Mouse (Mus musculus) intestine, embryonic 15.5 days (tissue): ENCODE data around the gene Thoc2. TPM values are rescaled to one million over a fixed set of nuclear protein-coding genes. Genes with fewer than 3 reads are reported as not detected.
"Not testable (repeated sequence)": the region's sequence is repeated elsewhere in the genome, so short reads cannot be mapped to it uniquely, and the experiment has no call there.

Experiments
- ATAC-seq: fragments of 200-750 bp; cut with Nextera tagmentation; 2 replicates; pipeline ENCODE4 v1.8.0; 2017; ENCODE audit warnings: moderate TSS enrichment, moderate library complexity
- H3K27ac ChIP-seq: fragments of 300-500 bp; sonication (generic); 2 replicates; pipeline ENCODE4 v1.5.1; 2015; ENCODE audit warnings: mild to moderate bottlenecking, inconsistent platforms
- H3K27me3 ChIP-seq: fragments of 300-500 bp; sonication (generic); replicated peaks from 2 replicates; pipeline ENCODE4 v1.6.1; 2015; ENCODE audit warnings: inconsistent platforms
- H3K36me3 ChIP-seq: fragments of 300-500 bp; sonication (generic); 2 replicates; pipeline ENCODE4 v1.6.1; 2015; ENCODE audit warnings: inconsistent platforms
- H3K4me1 ChIP-seq: fragments of 300-500 bp; sonication (generic); replicated peaks from 2 replicates; pipeline ENCODE4 v1.6.1; 2015; ENCODE audit warnings: inconsistent platforms
- H3K4me2 ChIP-seq: fragments of 300-500 bp; sonication (generic); replicated peaks from 2 replicates; pipeline ENCODE4 v1.6.1; 2015; ENCODE audit warnings: mild to moderate bottlenecking, inconsistent platforms
- H3K4me3 ChIP-seq: fragments of 300-500 bp; sonication (generic); replicated peaks from 2 replicates; pipeline ENCODE4 v1.5.1; 2015; ENCODE audit warnings: inconsistent platforms
- H3K9ac ChIP-seq: fragments of 300-500 bp; sonication (generic); 2 replicates; pipeline ENCODE4 v1.6.1; 2015; ENCODE audit warnings: inconsistent platforms
- H3K9me3 ChIP-seq: fragments of 300-500 bp; sonication (generic); 2 replicates; pipeline ENCODE4 v1.6.1; 2016; ENCODE audit warnings: inconsistent platforms
- WGBS: fragments of 180-500 bp; shearing (Covaris S2); methylation state at CpG from one replicate; pipeline ENCODE4 v1.1.7; 2015; 5-methylcytosine and 5-hydroxymethylcytosine counted together
- polyA plus RNA-seq: library from polyadenylated mRNA; unstranded; fragments of >200 nt; fragmentation: Nextera tagmentation; extraction: Ambion mirVana; gene quantifications from 2 replicates; pipeline ENCODE4 v1.2.1, GENCODE M21; 2015

The Thoc2 gene
- polyA plus RNA-seq = 55.6 and 72.7 TPM in 2 replicates

- Histone ChIP-seq H3K4me1 (no peaks in the 10 kb centered on the region), H3K27me3 (no peaks in the 10 kb centered on the region)
- 97% methylated on average over 1 of the region's 1 CpGs for WGBS
Observed at GRCm38 (mm10) chrX:41920574-41920973, at the start of gene Thoc2. Gene Thoc2 (minus strand): TSS chrX:41920674.

DNA sequence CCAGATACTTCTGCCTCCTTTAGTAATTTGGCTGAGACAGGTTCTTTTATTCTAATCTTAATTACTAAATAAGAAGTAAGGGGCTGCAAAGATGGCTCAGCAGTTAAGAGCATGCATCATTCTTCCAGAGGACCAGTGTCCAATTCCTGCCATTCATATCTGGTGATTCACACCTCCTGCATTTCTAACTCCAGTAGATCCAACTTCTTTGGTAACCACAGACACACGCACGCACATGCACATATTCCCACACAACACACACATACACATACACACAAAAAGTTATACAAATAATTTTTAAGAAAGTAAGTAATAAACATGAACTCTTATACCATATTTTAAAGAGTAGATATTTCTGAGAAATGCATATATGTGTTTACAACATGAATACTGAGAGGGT, 49.6 kb upstream of the Thoc2 start:
- H3K4me3 ChIP-seq = no peak overlapping the region
- H3K9ac ChIP-seq = no peak overlapping the region
- WGBS = 90% methylated on average over 2 of the region's 2 CpGs
- H3K27me3 ChIP-seq = no peaks in the 10 kb centered on the region
- no peaks in the 10 kb centered on the region for H3K4me1 ChIP-seq
- ATAC-seq = no peak
- H3K36me3 ChIP-seq = no peaks in the 10 kb centered on the region
- H3K4me2 ChIP-seq = no peak overlapping the region
- no peaks in the 10 kb centered on the region for H3K9me3 ChIP-seq
- H3K27ac ChIP-seq = no peak overlapping the region

More at GRCm38 (mm10) chrX:41920574-41920973, at the start of gene Thoc2:
- ATAC-seq = no peak
- H3K4me2 ChIP-seq = no peak within 1 kb of the TSS
- no peak within 1 kb of the TSS for H3K27ac ChIP-seq
- no peaks in the 10 kb centered on the region for H3K9me3 ChIP-seq
- H3K4me3 ChIP-seq = no peak within 1 kb of the TSS
- no peak within 1 kb of the TSS for H3K9ac ChIP-seq
- H3K36me3 ChIP-seq = no peaks in the 10 kb centered on the region

- no peak for ATAC-seq
- H3K9me3 ChIP-seq = no peaks in the 10 kb centered on the region
- 89% methylated on average over 4 of the region's 4 CpGs for WGBS
- no peak overlapping the region for H3K4me3 ChIP-seq
- H3K27ac ChIP-seq = no peak overlapping the region
- no peak overlapping the region for H3K4me2 ChIP-seq
- H3K4me1 ChIP-seq = no peaks in the 10 kb centered on the region
- no peaks in the 10 kb centered on the region for H3K27me3 ChIP-seq
- no peak overlapping the region for H3K9ac ChIP-seq
- no peaks in the 10 kb centered on the region for H3K36me3 ChIP-seq
Observed at GRCm38 (mm10) chrX:41969341-41969740, 48.9 kb upstream of the Thoc2 start.

- no peaks in the 10 kb centered on the region for H3K27me3 ChIP-seq
- no peaks in the 10 kb centered on the region for H3K36me3 ChIP-seq
- WGBS = 62% methylated on average over 4 of the region's 4 CpGs
- no peaks in the 10 kb centered on the region for H3K4me1 ChIP-seq
- H3K4me2 ChIP-seq = no peak overlapping the region
- H3K4me3 ChIP-seq = no peak overlapping the region
- no peak overlapping the region for H3K27ac ChIP-seq
- H3K9me3 ChIP-seq = no peaks in the 10 kb centered on the region
- no peak overlapping the region for H3K9ac ChIP-seq
- ATAC-seq = no peak
Observed at GRCm38 (mm10) chrX:41957161-41957560, 36.7 kb upstream of the Thoc2 start.

- no peak overlapping the region for H3K27ac ChIP-seq
- H3K4me3 ChIP-seq = no peak overlapping the region
- H3K27me3 ChIP-seq = no peaks in the 10 kb centered on the region
- no peak overlapping the region for H3K9ac ChIP-seq
- H3K9me3 ChIP-seq = no peaks in the 10 kb centered on the region
- H3K36me3 ChIP-seq = no peaks in the 10 kb centered on the region
- no peaks in the 10 kb centered on the region for H3K4me1 ChIP-seq
- 87% methylated on average over 5 of the region's 5 CpGs for WGBS
- no peak overlapping the region for H3K4me2 ChIP-seq
- ATAC-seq = no peak
Observed at GRCm38 (mm10) chrX:41941840-41942239, 21.4 kb upstream of the Thoc2 start.

DNA sequence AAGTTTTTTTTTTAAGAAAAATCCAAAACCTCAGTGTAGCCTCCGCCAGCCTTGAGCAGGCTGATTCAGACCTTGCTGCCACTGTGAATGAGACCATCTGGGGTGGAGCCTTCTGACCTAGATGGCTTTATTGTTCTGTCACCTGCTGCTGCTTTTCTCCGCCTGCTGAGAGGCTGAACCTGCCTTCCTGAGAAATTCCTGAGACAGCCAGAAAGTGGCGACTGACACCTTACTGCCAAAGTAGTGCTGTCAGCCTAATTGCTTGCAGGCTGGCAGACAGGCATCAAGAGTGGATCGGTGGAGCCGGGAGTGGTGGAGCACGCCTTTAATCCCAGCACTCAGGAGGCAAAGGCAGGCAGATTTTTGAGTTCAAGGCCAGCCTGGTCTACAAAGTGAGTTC, 11.3 kb upstream of the Thoc2 start:
- 55% methylated on average over 6 of the region's 6 CpGs for WGBS
- H3K9me3 ChIP-seq, H3K9ac ChIP-seq, H3K27ac ChIP-seq, H3K36me3 ChIP-seq, H3K4me1 ChIP-seq, H3K4me3 ChIP-seq, ATAC-seq, H3K27me3 ChIP-seq, H3K4me2 ChIP-seq: not testable (repeated sequence)

GRCm38 (mm10) chrX:41924708-41925107, 4.2 kb upstream of the Thoc2 start:
- Histone ChIP-seq H3K9me3 (no peaks in the 10 kb centered on the region), H3K9ac (no peak overlapping the region), H3K27ac (no peak overlapping the region), H3K4me3 (no peak overlapping the region), H3K4me2 (no peak overlapping the region), H3K4me1 (no peaks in the 10 kb centered on the region), H3K36me3 (no peaks in the 10 kb centered on the region), H3K27me3 (no peaks in the 10 kb centered on the region)
- WGBS = 54% methylated on average over 5 of the region's 5 CpGs
- no peak for ATAC-seq

DNA sequence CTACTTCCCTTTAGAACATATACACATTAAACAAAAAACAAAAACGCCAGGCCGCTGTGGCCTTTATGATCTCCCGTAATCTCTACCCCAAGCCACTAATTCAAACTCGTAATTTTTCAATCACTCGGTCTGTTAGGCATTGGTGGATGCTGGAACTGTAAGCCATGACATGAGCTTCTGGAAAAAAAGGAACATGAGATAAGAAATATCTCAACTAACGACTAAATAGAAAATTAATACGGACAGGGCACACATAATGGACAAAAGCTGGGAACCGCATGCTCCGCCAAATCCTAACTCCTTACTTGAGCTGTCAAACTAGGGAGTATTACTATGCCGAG, 8.4 kb downstream of the Thoc2 start:
- no peaks in the 10 kb centered on the region for H3K9me3 ChIP-seq
- H3K4me1 ChIP-seq = no peaks in the 10 kb centered on the region
- 44% methylated on average over 10 of the region's 10 CpGs for WGBS
- peak overlapping the region; percentile 32 for H3K4me2 ChIP-seq
- H3K27me3 ChIP-seq = no peaks in the 10 kb centered on the region
- no peak overlapping the region for H3K9ac ChIP-seq
- H3K4me3 ChIP-seq = peak overlapping the region; percentile 62
- no peak overlapping the region for H3K27ac ChIP-seq
- no peaks in the 10 kb centered on the region for H3K36me3 ChIP-seq
- no peak for ATAC-seq

GRCm38 (mm10) chrX:41911390-41912060, 8.9 kb downstream of the Thoc2 start:
- no peaks in the 10 kb centered on the region for H3K4me1 ChIP-seq
- ATAC-seq = peak; percentile 97
- 11% methylated on average over 58 of the region's 59 CpGs for WGBS
- H3K4me3 ChIP-seq = peak overlapping the region; percentile 62
- no peaks in the 10 kb centered on the region for H3K9me3 ChIP-seq
- H3K27ac ChIP-seq = peak overlapping the region; percentile 84
- no peaks in the 10 kb centered on the region for H3K27me3 ChIP-seq
- peak overlapping the region; percentile 47 for H3K4me2 ChIP-seq
- H3K9ac ChIP-seq = peak overlapping the region; percentile 65
- H3K36me3 ChIP-seq = no peaks in the 10 kb centered on the region

GRCm38 (mm10) chrX:41910981-41911380, 9.5 kb downstream of the Thoc2 start:
- Histone ChIP-seq H3K9me3 (no peaks in the 10 kb centered on the region), H3K4me2 (peak overlapping the region; percentile 47), H3K9ac (peak overlapping the region; percentile 65), H3K27ac (peak overlapping the region; percentile 84), H3K4me1 (no peaks in the 10 kb centered on the region), H3K4me3 (peak overlapping the region; percentile 62), H3K27me3 (no peaks in the 10 kb centered on the region), H3K36me3 (no peaks in the 10 kb centered on the region)
- 18% methylated on average over 24 of the region's 24 CpGs for WGBS
- peak; percentile 61 for ATAC-seq

GRCm38 (mm10) chrX:41910471-41910870, 10.0 kb downstream of the Thoc2 start:
- ATAC-seq = no peak
- 12% methylated on average over 9 of the region's 9 CpGs for WGBS
- Histone ChIP-seq H3K27ac (no peak overlapping the region), H3K36me3 (no peaks in the 10 kb centered on the region), H3K4me3 (peak overlapping the region; percentile 62), H3K4me2 (peak overlapping the region; percentile 47), H3K9me3 (no peaks in the 10 kb centered on the region), H3K9ac (peak overlapping the region; percentile 65), H3K4me1 (no peaks in the 10 kb centered on the region), H3K27me3 (no peaks in the 10 kb centered on the region)

DNA sequence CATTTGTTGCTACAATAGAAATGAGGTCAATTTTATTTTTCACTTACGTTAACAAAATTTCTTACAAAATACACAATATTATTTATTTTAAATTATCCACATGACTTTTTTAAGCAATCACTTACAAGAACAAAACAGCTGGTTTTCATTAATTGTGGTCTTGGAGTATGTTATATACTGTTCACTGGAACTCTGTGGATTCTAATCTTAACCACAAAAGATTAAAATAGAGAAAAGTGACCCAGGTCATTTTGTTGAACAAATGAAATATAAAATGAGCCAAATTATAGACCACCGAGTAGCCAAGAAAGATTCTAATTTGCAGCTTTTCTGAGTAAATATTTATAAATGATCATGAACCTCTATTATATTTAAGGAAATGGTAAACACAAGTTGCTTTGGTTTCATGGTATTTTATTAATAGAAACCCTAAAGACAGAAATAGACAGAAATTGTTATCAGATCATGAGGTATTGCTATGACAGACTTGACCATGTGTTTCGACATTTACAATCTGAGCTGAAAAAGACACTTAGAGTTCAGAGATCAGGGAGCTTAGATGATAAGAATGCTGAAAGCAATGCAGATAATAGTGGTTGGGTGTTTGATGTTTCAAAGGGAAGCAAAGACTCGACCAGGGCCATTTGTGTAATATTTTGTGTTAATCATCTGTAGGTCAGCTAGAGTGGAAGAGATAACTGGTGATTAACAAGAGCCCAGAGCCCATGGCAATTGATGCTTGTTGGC, 35.5 kb downstream of the Thoc2 start:
- H3K4me2 ChIP-seq = no peak overlapping the region
- ATAC-seq = no peak
- H3K9ac ChIP-seq = no peak overlapping the region
- no peaks in the 10 kb centered on the region for H3K36me3 ChIP-seq
- H3K4me3 ChIP-seq = no peak overlapping the region
- H3K9me3 ChIP-seq = no peaks in the 10 kb centered on the region
- no peaks in the 10 kb centered on the region for H3K27me3 ChIP-seq
- H3K27ac ChIP-seq = no peak overlapping the region
- no peaks in the 10 kb centered on the region for H3K4me1 ChIP-seq
- 49% methylated on average over 4 of the region's 4 CpGs for WGBS

GRCm38 (mm10) chrX:41876581-41876980, 43.9 kb downstream of the Thoc2 start:
- Histone ChIP-seq H3K9me3 (no peaks in the 10 kb centered on the region), H3K9ac (no peak overlapping the region), H3K4me2 (no peak overlapping the region), H3K27me3 (no peaks in the 10 kb centered on the region), H3K4me3 (no peak overlapping the region), H3K27ac (no peak overlapping the region), H3K36me3 (no peaks in the 10 kb centered on the region), H3K4me1 (no peaks in the 10 kb centered on the region)
- 85% methylated on average over 2 of the region's 2 CpGs for WGBS
- ATAC-seq = no peak
